Mouse (Mus musculus) liver, embryonic 14.5 days (tissue): ENCODE measurements at regions not wholly inside any gene's neighbourhood (a gene's known extent, or its start where the extent isn't known, plus 50 kb on each side); places are given as distances from the start of the nearest gene placed in this dataset.

Experiments used
- CTCF ChIP-seq: IDR thresholded peaks from 2 replicates; pipeline ENCODE4 v1.5.1; 2016; ENCODE audit warnings: antibody characterized with exemption, low read depth, control low read depth
- EP300 ChIP-seq: IDR thresholded peaks from 2 replicates; pipeline ENCODE4 v1.6.1; 2016; ENCODE audit warnings: antibody characterized with exemption, low read depth

DNA sequence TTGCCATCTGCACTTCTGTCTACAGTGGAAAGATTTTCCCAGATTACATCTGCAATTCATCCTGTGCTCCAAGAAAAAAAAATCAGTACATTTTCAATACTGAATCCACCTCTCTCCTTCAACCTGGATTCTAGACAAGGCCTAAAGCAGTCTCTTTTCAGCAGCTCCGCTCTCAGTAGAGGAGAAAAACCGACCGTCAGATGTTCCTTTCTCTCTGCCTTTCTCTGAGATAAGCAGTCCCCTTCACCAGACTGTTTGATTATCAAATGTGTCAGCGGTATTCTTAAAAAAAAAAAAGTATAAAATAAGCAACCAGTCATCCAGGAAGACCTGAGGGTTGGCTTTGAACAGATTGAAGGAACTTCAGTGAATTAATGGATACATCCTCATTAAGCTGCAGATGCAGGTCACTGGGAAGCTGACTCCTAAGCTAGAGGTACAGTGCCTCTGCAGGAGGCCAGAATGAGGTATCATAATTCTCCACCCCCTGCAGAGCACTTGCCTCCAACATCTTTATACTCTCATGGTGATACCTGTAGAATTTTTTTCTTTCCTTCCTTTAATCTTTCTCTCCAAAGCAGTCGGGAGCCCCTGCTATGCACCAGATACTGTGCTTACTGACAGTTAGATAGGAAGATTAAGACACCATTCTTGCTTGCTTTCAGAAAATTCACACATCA is 98.7 kb upstream of the Wls start:
- TF ChIP-seq EP300: no peak
- TF ChIP-seq CTCF: no peak
